Mouse (Mus musculus): ENCODE measurements at regions not wholly inside any gene's neighbourhood (a gene's known extent, or its start where the extent isn't known, plus 50 kb on each side); places are given as distances from the start of the nearest gene placed in this dataset.

DNA sequence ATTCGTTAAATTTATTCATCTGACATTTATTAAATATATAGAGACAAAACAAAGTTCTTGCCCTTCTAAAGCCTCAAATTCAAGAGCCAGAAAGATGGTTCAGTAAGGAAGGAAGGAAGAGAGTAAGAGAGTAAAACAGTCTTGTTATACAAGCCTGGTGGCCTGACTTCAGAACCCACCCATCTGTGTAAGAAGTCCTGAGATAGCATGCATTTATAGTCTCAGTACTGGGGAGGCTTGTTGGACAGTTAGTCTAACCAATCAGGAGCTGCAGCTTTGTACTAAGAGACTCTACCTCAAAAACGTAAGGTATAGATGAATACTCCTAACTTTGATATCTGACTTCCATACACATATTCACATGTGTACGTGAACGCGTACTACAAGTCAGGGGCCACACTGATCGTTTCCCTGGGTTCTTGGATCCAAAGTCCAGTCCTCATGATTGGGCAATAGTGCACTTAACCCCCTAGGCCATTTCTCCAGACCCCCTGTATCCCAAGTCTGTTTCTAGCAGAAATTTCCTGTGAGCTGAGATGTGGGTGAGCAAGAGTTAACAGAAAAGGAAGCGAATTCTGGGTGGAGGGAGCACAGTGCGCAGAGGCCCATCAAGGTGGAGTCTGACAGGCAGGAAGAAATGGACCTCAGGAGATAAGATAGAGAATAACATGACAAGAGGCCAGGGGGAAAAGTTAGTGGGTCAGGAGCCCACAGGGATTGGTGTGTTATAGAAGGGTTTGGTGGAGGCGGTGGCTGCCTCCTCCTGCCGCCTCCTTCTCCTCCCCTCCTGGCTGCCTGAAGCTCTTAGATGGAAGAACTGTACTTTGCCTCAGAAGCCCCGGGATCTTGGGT, 187.0 kb downstream of the Kit start:
- ATAC-seq, result no peak

DNA sequence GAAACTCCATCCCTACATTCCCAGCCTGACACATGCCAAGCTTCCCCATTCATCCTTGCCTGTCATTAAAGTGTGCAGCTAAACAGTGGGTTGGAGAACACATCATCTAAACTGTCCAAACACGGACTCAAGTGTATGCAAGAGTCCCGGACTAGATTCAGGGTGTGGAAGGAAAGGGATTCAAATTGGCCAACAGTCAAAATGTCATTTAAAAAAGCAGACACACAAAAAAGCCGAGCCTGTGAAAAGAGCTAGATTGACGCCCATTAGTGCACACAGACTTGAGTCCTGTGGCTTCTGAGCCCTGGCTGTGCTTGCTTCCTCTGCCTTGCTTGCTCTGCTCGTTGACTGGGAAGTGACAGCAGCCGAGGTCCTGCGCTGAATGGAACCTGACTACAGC, 181.5 kb downstream of the Kit start:
- no peak for ATAC-seq

DNA sequence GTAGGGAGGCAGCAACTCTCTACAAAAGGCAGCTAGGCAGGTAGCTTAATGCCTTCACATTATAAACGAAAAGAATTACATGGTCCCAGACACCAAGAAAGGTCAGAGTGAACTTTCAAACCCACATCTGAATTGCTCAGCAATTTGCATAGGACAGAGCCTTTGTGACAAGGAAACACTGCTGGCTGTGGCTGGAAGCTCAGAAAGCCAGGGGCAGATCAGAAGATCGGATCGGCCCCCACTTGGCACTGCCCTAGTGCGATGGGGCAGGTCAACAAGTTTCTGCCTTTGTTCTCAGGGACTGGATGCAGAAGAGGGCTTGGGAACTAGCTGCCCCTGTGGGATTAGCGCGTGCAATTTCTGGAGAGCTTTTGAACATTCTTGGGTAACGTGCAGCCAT, 179.6 kb downstream of the Kit start:
- ATAC-seq, result no peak

DNA sequence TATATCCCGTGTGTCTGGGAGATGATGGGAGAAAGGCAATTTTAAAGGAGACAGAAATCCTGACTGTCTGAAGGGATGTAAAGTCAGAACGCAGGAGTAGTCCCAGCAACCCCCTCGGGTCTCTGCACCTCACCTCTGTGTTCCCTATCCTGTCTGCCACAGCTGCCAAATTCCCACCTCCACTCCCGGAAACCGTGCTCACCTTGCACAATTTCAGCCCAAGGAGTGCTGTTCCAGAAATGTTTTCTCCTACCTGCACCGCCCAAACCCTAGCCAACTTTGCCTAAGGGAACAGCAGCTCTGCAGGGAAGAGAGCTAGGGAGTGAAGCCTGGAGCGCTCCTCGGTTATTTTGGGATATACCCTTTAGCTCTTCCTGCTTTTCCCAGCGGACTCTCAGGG, 170.6 kb downstream of the Kit start:
- no peak for ATAC-seq

DNA sequence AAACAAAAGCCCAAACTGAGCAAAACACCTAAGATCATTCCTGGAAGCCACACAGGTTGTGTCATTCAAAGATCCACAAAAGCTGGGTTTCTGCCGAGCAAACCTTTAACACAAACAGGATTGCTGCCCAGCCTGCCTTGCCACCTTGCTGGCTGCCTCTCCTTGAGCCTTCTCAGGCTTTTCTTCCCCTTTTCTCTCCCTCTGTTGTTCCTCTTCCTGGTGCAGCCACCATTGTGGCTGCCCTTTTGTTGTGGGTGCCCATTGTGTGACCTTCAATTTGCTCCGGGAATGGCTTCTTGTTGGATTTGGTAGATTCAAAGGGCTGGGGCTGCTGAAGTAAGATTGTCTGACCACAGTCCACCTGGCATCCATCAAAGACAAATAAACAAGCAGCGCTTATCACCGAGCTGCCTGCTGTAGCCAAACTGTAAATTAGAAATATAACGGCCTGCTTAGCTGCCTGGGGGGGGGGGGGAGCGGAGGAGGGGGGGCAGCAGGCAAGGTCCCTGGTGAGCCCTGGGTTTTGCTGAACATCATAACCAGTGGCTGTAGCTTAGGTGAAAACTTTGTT, 169.8 kb downstream of the Kit start:
- no peak for ATAC-seq

DNA sequence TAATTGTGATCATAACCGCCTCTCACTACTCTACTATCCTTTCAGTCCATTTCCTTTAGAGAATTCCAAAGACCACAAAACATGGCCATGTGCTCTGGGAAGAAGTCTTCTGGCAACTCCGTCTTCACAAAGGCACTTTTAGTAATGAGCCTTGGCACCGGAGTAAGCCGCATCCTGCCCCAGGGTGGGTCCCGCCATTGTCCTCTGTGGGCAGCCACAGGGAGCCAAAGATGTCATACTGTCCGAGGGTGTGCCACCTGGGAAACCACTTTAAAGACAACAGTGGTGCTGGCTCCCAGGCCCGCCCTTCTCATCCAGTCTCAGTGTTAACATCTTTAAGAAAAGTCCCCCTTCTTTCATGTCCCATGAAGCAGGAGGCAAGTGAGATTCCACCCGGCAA, 164.6 kb downstream of the Kit start:
- no peak for ATAC-seq

DNA sequence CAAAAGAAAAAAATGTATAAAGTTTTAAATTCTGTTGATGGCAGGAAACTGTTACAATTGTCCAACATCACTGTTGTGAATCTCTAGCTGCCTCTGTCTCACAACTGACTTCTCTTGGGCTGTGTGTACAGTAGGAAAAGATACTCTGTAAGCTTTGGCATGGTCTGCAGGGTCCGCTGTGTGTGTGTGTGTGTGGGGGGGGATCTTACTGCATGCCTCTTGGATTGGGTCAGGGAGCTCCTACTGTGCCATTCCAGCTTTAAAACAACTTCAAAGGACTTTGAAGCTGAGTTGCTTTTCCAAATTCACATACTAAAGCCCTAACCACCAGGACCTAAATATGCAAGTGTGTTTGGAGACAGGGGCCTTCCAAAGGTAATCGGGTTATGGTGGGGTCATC, 163.7 kb downstream of the Kit start:
- no peak for ATAC-seq

DNA sequence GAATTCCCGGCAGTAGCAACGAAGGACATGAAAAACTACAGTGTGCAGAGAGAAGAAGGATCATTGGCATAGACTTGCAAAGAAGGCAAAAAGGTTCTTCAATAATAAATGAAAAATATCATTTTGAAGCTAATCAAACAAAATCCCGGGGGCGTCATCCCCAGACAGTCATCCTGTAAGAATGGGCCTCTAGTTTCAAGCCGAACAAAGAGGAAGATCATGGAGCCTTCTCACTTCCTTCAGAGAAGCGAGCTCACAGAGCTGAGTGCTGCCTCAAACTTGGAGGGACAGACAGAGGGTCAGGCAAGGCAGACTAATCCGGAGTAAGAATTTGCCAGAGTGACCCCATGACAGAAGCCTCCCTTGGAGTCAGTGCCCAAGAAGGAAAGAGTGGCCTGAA, 163.0 kb downstream of the Kit start:
- no peak for ATAC-seq

DNA sequence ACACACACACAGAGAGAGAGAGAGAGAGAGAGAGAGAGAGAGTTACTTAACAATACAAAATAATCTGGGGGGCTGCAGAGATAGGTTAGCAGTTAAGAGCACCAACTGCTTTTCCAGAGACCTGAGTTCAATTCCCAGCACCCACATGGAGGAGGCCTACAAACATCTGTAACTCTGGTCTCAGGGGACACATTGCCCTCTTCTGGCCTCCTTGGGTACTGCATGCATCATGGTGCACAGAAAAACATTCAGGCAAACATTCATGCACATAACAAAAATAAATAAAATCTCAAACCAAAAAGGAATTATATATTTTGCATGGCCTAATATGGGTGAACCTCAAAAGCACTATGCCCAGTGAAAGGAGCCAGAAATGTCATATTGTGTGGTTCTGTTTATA, 161.6 kb downstream of the Kit start:
- ATAC-seq, result no peak

DNA sequence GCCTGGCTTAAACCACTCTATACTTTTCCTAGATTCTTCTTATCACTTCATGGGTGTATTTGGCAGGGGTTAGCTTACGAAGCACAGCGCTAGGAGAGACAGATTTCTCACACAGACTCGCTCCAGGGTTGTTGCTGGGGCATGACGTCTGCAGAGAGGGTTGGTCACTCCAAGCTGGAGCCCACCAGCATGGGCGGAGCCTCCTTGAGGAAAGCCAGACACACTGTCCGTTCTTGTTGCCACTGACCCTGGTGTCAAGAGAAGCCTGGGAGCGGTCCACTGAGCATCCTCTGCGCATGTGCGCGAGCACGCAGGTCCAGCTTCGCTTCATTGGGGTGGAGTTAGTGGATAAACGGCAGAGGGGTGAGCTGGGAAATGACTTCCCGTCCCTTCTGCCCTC, 159.8 kb downstream of the Kit start:
- ATAC-seq, result no peak

DNA sequence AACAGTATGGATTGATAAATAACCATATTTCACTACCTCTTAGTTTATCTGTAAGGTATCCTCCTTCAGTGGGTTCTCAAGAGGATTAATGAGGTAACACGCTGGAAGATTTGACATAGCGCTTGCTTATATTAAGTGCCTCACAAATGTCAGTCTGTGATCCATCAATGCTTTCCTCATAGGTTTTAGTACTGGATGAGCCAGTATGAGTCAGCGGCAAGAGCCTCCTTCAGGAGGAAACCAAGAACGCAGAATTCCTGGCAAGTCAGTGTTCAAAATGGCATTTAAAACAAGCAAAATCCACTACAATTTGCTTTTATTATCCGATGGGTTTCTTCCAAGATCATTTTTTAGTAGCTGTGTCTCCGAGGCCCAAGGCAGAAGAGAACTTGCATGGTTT, 159.3 kb downstream of the Kit start:
- no peak for ATAC-seq

DNA sequence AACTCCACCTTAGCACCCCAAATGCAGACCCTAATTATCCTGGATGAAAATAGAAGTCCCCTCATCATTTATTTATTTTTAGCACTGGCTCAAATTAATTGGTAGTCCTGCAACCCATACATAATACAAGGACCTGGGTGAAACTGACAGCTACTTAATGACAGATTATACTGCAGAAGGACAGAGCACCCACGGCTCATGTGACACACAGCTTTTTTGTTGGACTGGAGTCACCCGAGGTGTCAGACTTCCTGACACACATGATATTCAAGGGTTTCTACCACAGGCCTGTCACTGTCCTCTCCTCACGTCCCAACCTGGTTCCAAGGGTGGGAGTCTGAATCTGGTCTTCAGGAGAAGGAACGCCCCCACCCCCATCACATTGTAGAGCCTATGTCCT, 156.5 kb downstream of the Kit start:
- ATAC-seq, result no peak

DNA sequence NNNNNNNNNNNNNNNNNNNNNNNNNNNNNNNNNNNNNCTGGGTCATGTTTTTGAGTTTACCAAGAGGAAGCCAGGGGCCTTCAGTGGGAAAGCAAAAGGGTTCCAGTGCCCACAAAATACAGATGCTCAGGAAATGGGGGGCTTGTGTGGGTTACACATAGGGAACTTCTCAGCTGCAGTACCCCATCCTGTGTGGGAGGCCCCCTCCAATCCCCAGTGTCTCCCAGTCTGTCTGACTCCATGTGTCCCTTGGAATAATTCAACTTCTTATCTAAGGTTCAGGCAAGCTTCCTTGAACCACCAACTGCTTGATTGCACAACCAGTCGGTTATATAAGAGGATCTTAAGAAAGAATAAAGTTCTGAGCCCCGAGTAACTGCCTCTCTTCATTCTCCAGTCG, 156.0 kb downstream of the Kit start:
- ATAC-seq, result no peak

DNA sequence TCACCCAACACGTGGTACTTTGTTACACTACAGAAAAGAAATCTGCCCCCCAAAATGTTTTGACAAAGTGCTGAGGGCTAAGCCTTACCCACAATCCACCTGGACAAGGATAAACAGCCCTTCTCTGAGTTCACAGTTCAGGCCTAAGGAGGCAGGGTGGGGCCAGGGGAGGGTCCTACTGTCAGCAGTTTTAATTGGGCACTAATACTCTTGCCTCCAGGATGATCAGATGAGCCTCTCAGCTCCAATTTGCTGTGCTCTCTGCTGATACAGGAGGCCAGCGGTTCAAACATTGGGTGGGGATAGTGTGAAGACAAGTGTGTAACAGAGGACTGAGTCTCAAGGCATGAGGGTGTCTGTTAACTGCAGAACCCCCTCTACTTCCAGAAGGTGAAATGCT, 146.6 kb downstream of the Kit start:
- ATAC-seq, result no peak

DNA sequence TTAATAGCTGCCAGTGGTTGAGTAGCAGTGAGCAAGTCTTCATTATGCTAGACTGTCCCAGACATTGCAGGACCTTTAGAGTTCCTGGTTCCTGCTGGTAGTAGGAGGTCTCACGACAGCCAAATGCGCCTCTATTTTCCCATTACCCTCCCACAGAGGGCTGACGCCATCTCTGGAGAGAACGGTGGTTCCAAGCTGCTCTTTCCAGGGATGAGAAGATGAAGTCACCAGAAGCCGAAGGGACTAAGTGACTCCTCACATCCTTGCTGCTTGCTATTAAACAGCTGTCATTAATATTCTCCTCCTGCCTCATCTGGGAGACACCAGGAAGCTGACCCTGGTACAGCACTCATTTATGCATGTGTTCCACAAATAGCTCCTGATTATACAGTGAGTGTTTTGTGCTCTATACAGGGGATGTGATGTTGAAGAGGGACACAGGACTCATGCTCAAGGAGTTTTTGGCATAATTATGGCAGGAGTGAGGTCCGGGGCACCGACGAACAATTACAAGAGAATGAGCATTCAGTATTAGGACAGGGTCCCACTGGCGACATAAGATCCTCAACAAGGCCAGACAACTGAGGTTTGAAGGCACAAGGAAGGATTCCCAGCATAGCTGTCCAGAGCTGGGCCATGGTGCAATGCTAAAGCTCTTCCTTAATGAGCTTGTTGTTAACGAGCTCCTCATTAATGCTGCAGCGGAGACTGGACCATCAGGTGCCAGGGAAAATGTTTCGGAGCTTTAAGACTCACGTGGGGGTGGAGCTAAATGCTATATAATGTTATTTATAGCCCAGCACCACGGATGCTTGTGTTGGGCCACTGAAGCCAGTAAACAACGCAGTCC, 145.6 kb downstream of the Kit start:
- no peak for ATAC-seq

DNA sequence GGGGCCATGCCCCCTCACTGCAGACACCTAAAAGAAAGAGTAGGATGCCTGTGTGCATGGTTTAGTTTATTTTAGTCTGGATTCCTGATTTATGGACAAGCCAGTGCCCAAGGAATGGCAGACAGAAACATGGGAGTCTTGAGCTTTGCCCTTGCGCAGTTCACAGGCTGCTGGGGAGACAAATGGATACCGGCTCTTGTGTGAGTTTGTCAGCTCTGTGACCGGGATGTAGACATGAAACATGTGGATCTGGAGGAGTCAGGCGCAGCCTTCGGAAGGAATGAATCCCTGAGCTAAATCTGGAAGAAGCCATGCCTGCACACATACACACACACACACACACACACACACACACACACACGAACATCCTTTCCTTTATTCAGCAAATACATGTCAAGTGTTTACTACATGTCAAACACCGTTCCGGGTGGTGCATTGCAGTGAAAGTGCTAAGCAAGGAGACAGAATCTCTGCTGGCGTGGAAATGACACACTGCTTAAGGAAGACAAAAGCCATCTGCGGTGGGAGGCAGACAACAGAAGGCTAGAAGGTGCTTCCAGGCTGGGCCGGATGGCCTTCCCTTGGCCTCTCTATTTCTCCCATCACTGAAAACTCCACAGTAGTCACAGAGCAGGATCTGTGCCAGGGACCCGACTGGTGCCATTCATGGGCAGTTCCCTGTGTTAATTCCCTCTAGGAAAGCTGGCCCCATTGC, 144.0 kb downstream of the Kit start:
- no peak for ATAC-seq

Measured in activated CD4-positive, CD25-positive, alpha-beta regulatory T cell, adult 4 months (primary cell).